Mouse (Mus musculus) lung, postnatal 0 days (tissue): Measurements from ENCODE around the gene Fxyd5. TPM values are rescaled to one million over a fixed set of nuclear protein-coding genes. Genes with fewer than 3 reads are reported as not detected.

Source experiments
- ATAC-seq: fragments of 200-750 bp; cut with Nextera tagmentation; 2 replicates; pipeline ENCODE4 v1.8.0; 2017; ENCODE audit warnings: moderate library complexity
- DNase-seq: peaks from one replicate; pipeline ENCODE4 v3.0.0-alpha.2; 2016; ENCODE audit warnings: low spot score
- H3K27ac ChIP-seq: fragments of 300-500 bp; sonication (generic); 2 replicates; pipeline ENCODE4 v1.5.1; 2014; ENCODE audit warnings: antibody characterized with exemption, mild to moderate bottlenecking, low read length, mixed read lengths
- H3K27me3 ChIP-seq: fragments of 300-500 bp; sonication (generic); replicated peaks from 2 replicates; pipeline ENCODE4 v1.6.1; 2014; ENCODE audit warnings: low read length, mixed read lengths; ENCODE audit not compliant: insufficient read depth
- H3K36me3 ChIP-seq: fragments of 300-500 bp; sonication (generic); 2 replicates; pipeline ENCODE4 v1.6.1; 2014; ENCODE audit warnings: low read length, mixed read lengths; ENCODE audit not compliant: insufficient read depth
- H3K4me1 ChIP-seq: fragments of 300-500 bp; sonication (generic); 2 replicates; pipeline ENCODE4 v1.6.1; 2014; ENCODE audit warnings: antibody characterized with exemption, low read depth, low read length, mixed read lengths; ENCODE audit not compliant: insufficient read depth
- H3K4me2 ChIP-seq: fragments of 300-500 bp; sonication (generic); replicated peaks from 2 replicates; pipeline ENCODE4 v1.6.1; 2014; ENCODE audit warnings: low read depth, mild to moderate bottlenecking, low read length, moderate library complexity, mixed read lengths
- H3K4me3 ChIP-seq: fragments of 300-500 bp; sonication (generic); 2 replicates; pipeline ENCODE4 v1.5.1; 2014; ENCODE audit warnings: low read depth, low read length
- H3K9ac ChIP-seq: fragments of 300-500 bp; sonication (generic); replicated peaks from 2 replicates; pipeline ENCODE4 v1.6.1; 2014; ENCODE audit warnings: low read depth, mild to moderate bottlenecking
- H3K9me3 ChIP-seq: fragments of 300-500 bp; sonication (generic); 2 replicates; pipeline ENCODE4 v1.6.1; 2016; ENCODE audit warnings: low read length, mixed read lengths
- CTCF ChIP-seq: IDR thresholded peaks from 2 replicates; pipeline ENCODE4 v1.5.1; 2016; ENCODE audit warnings: antibody characterized with exemption, mild to moderate bottlenecking
- EP300 ChIP-seq: IDR thresholded peaks from 2 replicates; pipeline ENCODE4 v1.6.1; 2016; ENCODE audit warnings: antibody characterized with exemption, mild to moderate bottlenecking, control low read depth
- WGBS: fragments of 180-500 bp; shearing (Covaris S2); extraction: QIAGEN DNeasy Blood & Tissue Kit; methylation state at CpG from one replicate; pipeline ENCODE4 v1.1.7; 2014; 5-methylcytosine and 5-hydroxymethylcytosine counted together
- polyA plus RNA-seq: library from polyadenylated mRNA; unstranded; fragments of >200 nt; fragmentation: Nextera tagmentation; extraction: Ambion mirVana; gene quantifications from 2 replicates; pipeline ENCODE4 v1.2.1, GENCODE M21; 2015

Fxyd5 gene
- polyA plus RNA-seq, 1 experiment from 2014 or later, result 206 TPM

DNA sequence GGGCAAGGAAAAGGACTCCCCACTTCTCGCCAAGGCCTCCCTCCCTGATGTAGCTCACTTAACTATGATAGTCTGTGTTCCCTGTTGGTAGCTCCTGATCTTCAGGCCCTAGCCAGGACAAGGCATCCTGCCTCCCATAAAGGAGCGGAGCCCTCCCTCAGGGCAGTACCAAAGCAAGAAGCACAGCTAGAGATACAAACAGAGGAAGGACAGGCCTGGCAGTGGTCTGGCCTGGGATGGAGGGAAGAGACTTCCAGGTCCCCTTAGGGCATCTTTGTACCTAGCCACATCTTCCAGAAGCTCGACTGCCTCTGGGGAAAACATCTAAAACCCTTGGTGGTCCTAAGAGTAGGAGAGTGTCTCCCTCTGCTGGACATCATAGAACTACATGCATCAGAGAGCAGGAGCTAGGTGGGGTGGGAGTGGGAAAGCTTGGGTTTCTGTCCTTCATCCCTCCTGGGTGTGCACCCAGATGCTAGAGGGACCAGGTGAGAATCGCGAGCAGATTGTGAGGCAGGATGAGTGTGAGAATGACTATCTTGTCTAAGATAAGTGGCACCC is 35.7 kb upstream of the Fxyd5 start:
- H3K27ac ChIP-seq, result no peak overlapping the region
- ATAC-seq (peak; percentile 37; the same call in 1 of the 2 replicates), DNase-seq (peak; percentile 81)
- no peak overlapping the region for H3K9ac ChIP-seq
- H3K9me3 ChIP-seq, result no peaks in the 10 kb centered on the region
- 31% methylated on average over 5 of the region's 5 CpGs for WGBS
- H3K4me3 ChIP-seq, result no peak overlapping the region
- H3K36me3 ChIP-seq, result no peaks in the 10 kb centered on the region
- no peaks in the 10 kb centered on the region for H3K4me1 ChIP-seq
- TF ChIP-seq EP300, result no peak
- peak; percentile 92 for TF ChIP-seq CTCF
- no peak overlapping the region for H3K4me2 ChIP-seq
- H3K27me3 ChIP-seq, result no peaks in the 10 kb centered on the region

DNA sequence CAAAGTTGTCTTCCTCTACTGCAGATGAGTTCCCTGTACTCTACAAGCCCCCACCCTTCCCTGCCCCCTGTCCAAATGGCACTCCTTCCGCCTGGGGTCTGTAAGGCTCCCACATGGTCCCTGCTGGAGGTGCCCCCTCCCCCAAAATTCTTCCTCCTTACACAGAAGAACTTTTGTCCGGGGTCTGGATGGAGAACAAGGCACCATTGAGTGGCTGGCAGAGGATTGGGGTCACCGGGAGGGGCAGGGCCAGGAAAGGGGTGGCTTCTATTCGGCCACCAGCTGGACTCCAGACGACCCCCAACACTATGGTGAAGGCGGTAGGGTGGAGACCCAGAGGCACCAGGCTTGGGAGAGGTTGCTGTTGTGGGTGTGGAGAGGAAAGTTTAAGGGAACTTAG is 35.2 kb upstream of the Fxyd5 start:
- 47% methylated on average over 6 of the region's 6 CpGs for WGBS
- H3K4me2 ChIP-seq, result no peak overlapping the region
- no peak overlapping the region for H3K27ac ChIP-seq
- no peaks in the 10 kb centered on the region for H3K9me3 ChIP-seq
- no peaks in the 10 kb centered on the region for H3K4me1 ChIP-seq
- no peak overlapping the region for H3K9ac ChIP-seq
- no peaks in the 10 kb centered on the region for H3K36me3 ChIP-seq
- H3K4me3 ChIP-seq, result no peak overlapping the region
- TF ChIP-seq CTCF, result no peak
- ATAC-seq, result no peak
- no peaks in the 10 kb centered on the region for H3K27me3 ChIP-seq
- DNase-seq, result no peak

DNA sequence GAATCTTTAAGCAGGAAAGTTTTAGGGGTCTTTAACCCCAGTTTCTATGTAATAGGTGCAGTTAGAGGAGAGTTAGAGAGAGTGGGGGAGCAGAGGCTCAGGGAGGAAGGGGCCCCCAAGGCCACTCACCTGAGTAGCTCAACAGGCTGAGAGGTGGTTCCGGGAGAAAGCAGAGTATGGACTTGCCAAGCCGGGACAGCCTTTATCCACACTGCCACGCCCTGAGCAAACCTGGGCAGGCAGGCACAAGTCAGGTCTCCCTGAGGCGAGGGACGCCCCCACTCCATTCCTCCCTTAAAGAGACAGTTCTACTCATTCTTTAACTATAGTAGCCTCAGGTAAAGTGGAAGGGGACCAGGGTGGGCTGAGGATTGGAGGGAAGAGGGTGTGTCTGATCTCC is 34.2 kb upstream of the Fxyd5 start, which contains the start of gene Fxyd3:
Gene Fxyd3, minus strand, starts transcription at position 213 of the 400 bp plus-strand sequence.
- H3K9ac ChIP-seq, result no peak within 1 kb of the TSS

DNA sequence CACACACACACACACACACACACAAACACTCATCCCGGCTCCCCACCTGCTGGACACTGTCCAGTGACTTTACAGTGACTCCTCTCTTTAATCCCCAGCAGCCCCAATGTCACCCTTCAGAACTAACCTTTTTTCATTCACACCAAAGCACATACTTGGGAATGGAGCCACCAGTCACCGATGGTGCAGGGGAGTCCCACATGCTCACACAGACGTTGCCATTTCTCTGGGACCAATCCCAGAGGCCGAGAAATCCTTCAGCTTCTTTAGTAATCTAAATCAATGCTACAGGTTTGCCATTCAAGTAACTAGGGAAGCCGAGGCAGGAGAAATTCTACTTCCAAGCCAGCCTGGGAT is 32.4 kb upstream of the Fxyd5 start:
- H3K36me3 ChIP-seq, result no peaks in the 10 kb centered on the region
- no peak for ATAC-seq
- no peak overlapping the region for H3K4me3 ChIP-seq
- no peak overlapping the region for H3K4me2 ChIP-seq
- no peak overlapping the region for H3K9ac ChIP-seq
- no peaks in the 10 kb centered on the region for H3K27me3 ChIP-seq
- DNase-seq, result no peak
- no peaks in the 10 kb centered on the region for H3K9me3 ChIP-seq
- WGBS, result 51% methylated on average over 5 of the region's 5 CpGs
- no peak overlapping the region for H3K27ac ChIP-seq
- no peaks in the 10 kb centered on the region for H3K4me1 ChIP-seq
- TF ChIP-seq EP300 (no peak), CTCF (no peak)

More for the DNA sequence above, 34.2 kb upstream of the Fxyd5 start, which contains the start of gene Fxyd3:
- Histone ChIP-seq H3K4me1 (no peaks in the 10 kb centered on the region), H3K27ac (no peak within 1 kb of the TSS), H3K9me3 (no peaks in the 10 kb centered on the region), H3K27me3 (no peaks in the 10 kb centered on the region), H3K4me2 (peak within 1 kb of the TSS; percentile 35), H3K4me3 (no peak within 1 kb of the TSS), H3K36me3 (no peaks in the 10 kb centered on the region)
- no peak for TF ChIP-seq CTCF
- TF ChIP-seq EP300, result no peak
- DNase-seq, result peak; percentile 64
- WGBS, result 31% methylated on average over 5 of the region's 5 CpGs
- ATAC-seq, result peak; percentile 84

DNA sequence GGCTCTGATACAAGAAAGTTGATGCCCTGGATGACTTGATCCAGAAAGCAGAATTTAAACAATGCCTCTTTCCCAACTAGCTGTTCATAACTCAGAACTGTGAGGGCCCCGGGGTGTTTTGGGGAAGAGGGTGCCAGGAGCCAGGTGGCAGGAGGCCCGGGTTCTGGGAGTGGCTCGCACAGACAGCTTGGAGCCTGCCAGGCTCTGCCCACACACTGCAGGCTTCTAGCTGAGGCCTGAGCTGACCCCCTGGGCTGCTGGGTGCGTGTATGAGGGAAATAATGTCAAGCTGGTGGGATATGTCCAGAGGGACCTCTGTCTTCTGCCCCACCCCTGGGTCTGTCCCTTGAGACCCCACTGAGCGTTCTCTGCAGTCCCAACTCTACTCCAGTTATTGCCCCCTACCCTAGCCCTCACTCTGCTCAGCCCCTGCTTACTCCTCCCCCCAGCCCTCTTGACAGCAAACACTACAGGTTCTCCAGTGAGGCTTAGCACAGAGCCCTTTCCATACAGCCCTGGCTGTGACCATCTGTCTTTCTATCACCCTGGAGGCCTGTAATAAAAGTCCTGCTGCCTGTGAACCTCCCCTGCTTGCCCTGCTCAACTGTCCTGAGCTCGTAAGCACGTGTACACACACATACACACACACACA is 31.9 kb upstream of the Fxyd5 start:
- H3K27ac ChIP-seq, result no peak overlapping the region
- DNase-seq, result no peak

DNA sequence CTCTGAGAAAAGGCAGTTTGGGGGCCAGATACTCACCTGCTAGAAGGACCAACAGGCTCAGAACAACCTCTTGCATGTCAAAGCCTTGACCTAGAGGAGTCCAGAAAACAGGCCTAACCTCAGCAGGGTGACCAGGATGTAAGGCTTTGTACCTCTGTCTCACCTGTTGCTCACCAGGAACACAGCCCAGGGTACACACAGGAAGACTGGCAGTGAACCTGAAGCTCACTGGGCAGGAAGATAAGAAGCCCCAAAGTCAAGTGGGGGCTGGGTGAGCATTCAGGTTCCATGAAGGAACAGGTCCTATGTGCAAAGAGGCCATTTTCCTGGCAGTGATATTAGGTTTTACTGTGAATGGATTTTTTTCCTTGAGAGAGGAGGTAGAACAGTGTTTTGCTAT is 31.3 kb upstream of the Fxyd5 start:
- no peak for DNase-seq
- H3K9me3 ChIP-seq, result no peaks in the 10 kb centered on the region
- H3K27ac ChIP-seq, result no peak overlapping the region

More for the DNA sequence above, 31.9 kb upstream of the Fxyd5 start:
- Histone ChIP-seq H3K36me3 (no peaks in the 10 kb centered on the region), H3K9ac (no peak overlapping the region), H3K9me3 (no peaks in the 10 kb centered on the region), H3K4me3 (no peak overlapping the region), H3K4me2 (no peak overlapping the region), H3K4me1 (no peaks in the 10 kb centered on the region), H3K27me3 (no peaks in the 10 kb centered on the region)
- no peak for ATAC-seq
- 58% methylated on average over 7 of the region's 7 CpGs for WGBS
- TF ChIP-seq CTCF (no peak), EP300 (no peak)

More for the DNA sequence above, 31.3 kb upstream of the Fxyd5 start:
- no peak for ATAC-seq
- Histone ChIP-seq H3K9ac (no peak overlapping the region), H3K4me2 (no peak overlapping the region), H3K4me3 (no peak overlapping the region), H3K27me3 (no peaks in the 10 kb centered on the region), H3K4me1 (no peaks in the 10 kb centered on the region), H3K36me3 (no peaks in the 10 kb centered on the region)
- no peak for TF ChIP-seq EP300
- no peak for TF ChIP-seq CTCF
